Mouse (Mus musculus) granulocyte monocyte progenitor cell, adult 5-6 weeks (primary cell): ENCODE data around the gene Tmem143. TPM values are rescaled to one million over a fixed set of nuclear protein-coding genes. Genes with fewer than 3 reads are reported as not detected.
"Not testable (repeated sequence)": the region's sequence is repeated elsewhere in the genome, so short reads cannot be mapped to it uniquely, and the experiment has no call there.

Source experiments
- ATAC-seq: replicated peaks from 2 replicates; pipeline ENCODE4 v1.8.0; 2016; ENCODE audit warnings: mild to moderate bottlenecking, moderate TSS enrichment, inconsistent platforms; ENCODE audit not compliant: poor library complexity, severe bottlenecking
- total RNA-seq, 2 experiments: library from RNA; stranded (forward) in 1 of 2; stranded (reverse) in 1 of 2; fragments of 200-712, 200-1000 nt in 1 of 2; fragments of >200 nt in 1 of 2; fragmentation: Nextera tagmentation in 1 of 2; gene quantifications; 2 replicates each; pipeline ENCODE4 v1.2.3; 2014 to 2017

The Tmem143 gene
- total RNA-seq (2014; fragmentation: Nextera tagmentation) (14.5 and 21.2 TPM in 2 replicates), total RNA-seq (2017) (9.5 and 12.5 TPM in 2 replicates)

DNA sequence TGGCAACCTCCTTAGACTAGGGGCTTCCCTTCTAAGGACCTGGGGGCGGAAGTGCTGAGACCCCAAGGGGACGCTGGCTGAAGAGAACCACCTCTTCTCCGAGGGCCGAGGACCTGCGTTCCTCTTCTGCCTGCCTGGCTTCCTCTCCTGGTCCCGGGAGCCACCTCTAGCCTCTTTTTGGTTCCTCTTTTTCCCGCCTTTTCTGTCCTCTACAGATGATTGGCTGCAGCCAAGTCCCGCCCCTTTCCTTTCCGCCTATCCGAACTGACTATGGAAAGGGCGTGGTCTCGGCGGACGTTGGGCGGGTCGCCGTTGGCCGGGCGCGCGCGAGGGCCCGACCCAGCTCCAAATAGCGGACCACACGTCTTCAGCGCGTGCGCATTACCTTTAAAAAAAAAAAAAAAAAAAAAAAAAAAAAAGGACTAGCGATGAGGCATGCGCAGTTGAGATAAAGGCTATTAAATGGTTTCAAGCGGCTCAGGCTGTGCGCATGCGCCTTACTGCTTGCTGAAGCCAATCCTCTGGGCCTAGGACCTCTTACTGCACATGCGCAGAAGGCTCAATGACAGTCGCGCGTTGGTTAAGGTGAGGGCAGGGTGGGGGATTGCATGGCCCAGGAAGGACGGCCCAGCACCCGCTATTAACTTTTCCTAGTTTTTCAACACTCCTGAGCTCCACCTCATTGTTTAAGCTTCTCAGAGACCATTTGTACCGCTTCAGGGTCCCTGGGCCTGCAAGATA, at the start of gene Tmem143, which contains the start of gene Syngr4:
TSS of gene Tmem143 (plus strand) at position 425 of the 741 bp plus-strand sequence.
TSS of gene Syngr4 (minus strand) at position 198 of the 741 bp plus-strand sequence.
- ATAC-seq: peak; percentile 85

DNA sequence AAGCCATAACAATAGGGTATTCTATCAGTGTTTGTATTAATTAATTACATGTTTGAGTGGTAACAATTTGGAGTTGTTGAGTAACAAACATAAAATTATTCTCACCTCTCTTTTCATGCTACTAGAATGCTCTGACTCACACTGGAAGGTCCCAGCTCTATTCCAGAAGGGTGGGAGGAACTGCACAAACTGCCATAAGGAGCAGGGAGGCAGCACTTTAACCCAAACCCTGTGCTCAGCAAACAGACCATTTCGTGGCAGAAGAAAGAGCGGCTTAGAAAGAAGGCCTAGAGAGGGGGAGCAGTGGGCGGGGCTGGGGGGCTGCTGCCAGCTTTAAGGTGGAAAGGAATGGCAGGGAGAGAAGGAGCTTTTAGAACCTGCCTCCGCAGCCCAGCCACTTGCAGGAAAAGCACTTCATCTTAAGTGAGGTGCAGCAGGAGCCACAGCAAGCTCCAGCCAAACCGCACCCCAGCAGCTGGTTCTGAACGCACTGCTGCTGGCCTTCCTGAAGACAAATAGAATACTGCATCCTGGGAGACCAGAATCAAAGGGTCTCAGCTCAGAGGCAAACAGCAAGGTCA, 48.2 kb upstream of the Tmem143 start:
- no peak for ATAC-seq

DNA sequence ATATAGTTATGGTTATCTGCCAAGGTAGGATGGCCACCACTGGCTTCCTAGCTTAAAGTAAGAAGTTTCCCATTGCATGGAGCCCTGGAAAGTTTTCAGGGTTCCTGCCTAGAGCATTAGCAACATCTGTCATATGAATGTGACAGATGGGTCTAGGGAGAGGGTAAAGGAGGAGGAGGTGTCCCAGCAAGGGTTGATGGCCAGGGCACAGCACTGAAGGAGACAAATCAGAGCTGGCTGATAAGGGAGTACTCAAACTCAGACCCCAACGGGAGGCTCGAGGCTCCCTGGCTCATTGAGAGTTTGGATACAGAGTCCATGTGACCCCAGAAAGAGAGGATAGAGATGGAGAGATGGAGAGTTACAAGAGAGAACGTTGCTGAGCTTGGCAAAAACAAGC, 46.1 kb upstream of the Tmem143 start:
- ATAC-seq: no peak

DNA sequence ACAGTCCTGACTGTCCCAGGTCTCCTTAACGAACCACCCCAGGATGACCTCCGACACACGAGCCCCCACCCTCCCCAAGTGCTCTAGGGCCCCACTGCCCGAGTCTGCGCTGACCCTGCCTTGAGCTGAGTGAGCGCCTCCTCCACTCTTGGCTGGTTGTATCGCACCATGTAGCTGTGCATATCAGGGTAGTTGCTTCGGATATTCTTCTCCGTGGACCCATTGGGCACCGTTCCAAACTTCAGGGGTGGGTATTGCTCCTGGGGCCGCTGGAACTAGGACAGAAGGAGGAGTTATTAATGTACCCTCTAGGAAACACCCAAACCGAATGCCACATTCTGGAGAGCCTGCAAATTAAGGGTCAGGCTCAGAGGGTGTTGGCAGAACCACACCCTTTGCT, 43.7 kb upstream of the Tmem143 start:
- ATAC-seq: no peak

DNA sequence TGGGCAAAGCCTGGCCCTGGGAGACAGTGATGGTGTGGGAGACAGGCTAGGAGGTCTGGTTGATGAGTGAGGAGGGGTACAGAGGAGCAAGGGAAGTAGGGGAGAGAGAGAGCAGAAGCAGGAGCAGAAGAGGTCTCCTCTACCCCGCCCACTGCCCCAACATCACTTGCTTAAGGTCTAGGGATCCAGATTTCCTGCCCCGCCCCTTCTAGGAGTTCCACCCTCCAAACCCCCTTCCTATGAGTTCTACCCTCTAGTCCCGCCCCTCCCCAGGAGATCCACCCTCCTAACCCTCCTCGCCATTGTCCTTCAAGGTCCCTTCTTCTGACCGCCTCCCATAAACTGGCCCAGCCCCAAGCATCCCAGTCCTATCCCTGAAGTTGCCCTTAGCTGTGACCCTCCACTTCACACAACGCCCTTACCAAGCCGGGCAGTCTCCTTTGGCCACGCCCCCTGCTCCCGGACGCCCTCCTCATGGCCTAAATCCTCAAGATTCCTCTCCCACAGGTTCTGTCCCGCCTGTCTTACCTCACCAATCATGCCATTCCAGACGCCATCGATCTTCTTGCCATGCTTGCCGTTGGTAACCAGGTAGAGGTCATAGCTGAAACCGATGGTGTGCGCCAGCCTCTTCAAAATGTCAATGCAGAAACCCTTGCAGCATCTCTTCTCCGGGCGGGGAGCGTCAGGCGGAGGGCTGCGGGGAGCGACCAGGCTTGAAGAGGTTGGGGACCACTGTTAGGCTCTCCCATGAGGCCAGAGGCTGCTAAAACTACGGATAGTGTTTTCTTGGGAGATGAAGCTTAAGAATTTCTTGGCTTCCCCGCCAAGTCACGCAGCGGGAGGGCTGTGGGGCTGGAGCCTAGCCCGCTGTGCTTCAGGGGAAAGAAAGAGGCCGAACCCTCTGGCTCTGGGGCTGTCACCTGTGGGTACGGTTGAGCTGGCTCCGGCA, 39.5 kb upstream of the Tmem143 start:
- ATAC-seq: peak; percentile 51

DNA sequence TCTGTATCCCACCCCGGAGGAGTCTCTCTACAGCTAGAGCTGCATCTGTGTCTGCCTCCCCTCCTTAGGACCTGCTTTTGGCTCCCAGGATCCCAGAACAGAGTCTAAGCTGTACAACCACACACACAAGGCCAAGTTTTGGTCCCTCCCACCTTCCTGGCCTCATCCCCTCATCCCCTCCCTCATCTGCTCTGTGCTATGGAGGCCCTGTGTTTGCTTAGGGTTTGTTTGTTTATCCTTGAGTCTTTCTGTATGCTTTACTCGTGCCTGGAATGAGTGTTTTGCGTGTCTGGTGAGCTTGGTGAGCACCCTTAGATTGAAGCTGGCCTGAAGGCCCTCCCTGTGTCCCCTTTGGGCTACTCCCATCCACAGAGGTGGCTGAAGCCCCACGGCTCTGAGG, 37.7 kb upstream of the Tmem143 start:
- ATAC-seq: no peak

DNA sequence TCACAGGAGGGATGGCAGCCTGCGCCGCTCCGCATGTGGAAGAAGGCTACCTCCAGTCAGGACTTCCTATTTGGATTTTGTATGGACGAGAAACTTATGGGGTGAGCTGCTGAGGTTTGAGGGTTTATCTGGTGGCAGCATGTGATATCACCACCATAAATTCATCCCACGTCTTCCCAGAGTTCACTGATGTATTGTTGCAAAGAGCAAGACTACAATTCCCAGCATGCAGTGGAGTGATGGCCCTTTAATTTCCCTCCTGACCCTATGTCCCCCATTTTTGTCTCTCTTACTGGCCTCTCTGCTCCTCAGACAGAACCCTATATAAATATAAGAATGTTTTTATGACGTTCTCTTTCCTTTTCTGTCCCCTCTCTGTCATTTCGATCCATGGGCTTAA, 33.9 kb upstream of the Tmem143 start:
- ATAC-seq: no peak

DNA sequence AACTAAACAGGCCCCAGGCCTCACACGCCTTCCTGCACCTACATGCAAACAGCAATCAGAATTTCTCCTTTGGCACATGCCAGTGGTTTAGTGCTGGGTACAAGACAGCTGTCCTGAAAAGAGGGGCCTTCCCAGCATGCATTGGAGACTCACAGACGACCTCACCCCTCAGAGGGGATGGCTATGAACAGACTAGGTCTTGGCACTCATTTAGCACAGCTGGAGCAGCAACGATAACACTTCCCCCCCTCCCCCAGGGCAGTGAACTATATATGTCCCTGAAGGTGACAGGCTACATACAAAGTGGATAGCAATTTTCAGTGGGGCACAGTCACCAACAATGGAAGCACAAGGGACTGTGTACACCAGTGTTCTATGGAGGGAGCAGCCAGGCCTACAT, 32.3 kb upstream of the Tmem143 start:
- no peak for ATAC-seq

DNA sequence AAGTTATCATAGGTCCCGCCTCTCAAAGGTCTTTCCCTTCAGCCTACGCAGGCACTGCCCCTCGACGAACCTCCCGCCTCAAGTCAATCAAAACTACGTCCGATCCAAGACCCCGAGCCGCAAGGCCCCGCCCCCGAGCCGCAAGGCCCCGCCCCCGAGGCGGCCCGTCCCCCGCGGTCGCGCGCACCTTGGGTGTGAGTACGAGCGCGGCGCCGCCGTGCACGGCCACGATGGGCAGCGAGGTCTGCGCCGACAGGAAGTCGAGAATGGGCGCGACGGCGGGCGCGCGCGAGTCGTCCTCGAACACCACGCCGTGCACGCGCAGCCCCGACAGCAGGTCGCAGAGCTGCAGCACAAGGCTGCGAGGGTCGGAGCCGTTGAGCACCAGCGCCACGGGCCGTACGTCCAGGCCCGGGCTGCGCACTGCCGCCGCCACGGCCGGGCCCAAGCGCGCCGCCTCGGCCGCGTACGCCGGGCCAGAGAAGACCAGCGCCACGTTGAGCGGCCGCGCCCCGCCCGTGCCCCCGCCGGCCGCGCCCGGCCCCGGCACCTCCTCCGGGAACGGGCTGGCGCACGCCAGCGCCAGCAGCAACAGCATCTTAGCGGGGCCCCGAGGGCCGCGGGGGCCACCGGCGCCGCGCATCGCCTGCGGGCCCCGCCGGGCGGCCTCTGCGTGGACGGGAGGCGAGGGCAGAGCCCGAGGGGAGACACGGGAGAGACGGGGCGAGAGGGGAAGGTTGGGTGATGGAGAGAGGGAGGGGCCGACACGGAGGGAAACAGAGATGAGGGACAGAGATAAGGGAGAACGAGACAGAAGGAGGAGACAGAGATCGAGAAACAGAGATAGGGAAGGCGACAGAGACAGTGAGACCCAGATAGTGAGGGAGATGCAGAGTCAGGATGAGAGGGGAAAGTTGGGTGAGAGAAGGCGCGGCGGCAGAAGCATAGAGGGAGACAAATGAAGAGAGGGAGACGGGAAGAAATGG, 30.5 kb upstream of the Tmem143 start:
- ATAC-seq: peak; percentile 85

DNA sequence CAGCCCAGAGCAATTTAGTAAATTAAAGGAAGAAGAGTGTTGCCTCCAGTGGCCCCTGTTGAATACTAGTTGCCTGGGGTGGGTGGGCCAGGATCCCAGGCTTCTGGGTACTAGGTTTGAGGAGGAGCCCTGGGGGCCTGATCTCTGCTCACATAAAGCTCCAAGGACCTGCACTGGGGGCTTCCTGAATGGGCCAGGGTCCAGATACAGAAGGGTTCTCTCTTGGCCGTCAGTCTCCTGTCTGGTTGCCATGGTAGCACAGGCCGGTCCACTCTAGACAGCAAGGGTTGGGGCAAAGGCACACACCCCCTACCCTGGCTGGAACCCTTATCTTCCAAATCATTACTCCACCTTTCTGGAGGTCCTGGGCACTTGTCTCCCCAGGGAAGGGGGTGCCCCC, 28.9 kb upstream of the Tmem143 start:
- no peak for ATAC-seq

DNA sequence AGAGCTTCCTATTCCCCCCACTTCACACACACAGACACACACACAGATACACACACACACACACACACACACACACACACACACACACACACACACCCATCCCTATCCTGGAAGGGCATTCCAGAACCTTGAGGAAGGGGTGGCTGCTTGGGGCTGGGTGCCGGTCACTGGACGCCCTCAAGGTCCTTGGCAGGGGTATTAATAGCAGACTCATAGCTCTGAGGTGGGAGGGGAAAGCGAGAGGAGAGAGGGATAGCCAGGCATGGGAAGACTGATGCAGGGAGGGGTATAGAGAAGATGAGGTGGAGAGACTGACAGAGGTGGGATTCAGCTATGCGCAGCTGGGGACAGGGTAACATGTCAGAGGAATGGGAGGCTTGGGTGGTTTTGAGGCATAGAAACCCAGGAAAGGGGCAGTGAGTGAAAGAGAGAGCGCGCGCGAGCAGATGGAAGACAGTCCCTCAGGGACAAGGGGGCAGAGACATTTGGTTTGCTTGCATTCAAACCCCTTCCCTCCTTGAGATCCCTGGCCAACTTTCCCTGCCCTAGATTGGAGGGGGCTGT, 27.6 kb upstream of the Tmem143 start:
- ATAC-seq: no peak

DNA sequence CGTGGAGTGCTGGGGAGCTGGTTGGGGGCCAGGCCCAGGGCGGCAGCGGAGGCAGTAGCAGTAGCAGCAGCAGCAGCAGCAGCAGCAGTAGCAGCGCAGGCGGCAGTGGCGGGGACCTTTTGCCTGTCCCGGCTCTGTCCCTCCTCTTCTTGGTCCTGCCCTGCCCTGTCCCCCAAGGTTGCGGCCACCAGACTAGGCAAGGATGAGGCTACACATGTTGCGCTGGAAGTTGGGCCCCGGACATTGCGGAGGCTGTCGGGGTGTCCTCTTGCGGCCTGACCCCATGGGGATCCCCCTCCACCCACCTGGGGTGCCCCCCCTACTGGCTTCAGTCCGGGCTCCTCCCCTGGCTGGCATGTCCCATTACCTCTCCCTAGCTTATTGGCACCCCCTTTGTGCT, 27.0 kb upstream of the Tmem143 start:
- no peak for ATAC-seq

DNA sequence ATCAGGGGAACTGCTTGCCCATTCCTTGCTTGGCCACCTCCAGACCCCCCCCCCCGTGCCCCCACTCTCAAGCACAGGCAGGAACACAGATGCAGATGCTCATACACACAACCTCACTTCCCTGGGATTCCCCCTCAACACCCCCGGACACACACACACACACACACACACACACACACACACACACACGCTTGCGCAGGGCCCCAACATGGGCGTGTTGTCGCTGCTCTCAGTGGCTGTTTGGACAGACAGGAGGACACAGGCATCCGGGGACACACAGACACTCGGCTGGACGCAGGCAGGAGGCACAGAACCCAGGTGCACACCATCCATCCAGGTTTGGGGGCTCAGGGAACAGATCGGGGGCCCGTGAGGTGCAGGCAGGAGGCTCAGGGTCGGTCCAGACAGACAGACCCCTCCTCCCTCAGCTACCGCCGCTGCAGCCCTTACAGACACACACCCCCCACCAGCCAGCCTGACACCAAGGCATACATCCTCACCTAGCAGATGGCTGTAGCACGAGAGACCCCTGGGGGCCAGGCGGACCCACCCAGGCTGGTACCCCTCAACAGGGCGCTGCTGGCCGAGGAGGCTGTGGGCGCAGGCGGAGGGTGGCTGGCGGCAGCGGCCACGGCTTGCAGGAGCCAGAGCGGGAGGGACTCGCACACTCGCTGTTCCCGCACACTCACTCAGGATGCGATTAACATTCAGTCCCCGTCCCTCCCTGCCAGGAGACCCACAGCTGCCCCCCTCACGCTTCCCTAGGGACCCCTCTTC, 26.3 kb upstream of the Tmem143 start:
- no peak for ATAC-seq

DNA sequence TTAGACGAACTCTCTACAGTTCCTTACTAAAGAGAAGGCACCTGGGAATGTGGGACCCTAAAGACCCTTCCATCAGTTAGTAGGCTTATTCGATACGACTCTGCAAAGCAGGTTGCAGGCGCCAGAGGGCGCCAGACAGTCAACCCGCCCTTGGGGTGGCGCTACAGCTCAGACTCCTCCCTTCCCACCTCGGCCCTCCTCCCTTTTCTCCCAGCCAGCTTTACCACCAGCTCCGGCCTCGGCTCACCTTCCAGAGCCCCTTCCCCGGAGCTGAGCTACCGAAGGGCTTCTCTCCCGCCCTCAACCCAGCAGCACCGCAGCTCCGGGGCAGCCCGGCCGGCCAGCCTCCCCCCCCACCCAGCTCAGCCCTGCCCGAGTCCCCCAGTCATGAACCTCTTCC, 24.1 kb upstream of the Tmem143 start, which contains the start of gene Kdelr1:
TSS of gene Kdelr1 (plus strand) at position 149 of the 400 bp plus-strand sequence.
- ATAC-seq: peak; percentile 81

DNA sequence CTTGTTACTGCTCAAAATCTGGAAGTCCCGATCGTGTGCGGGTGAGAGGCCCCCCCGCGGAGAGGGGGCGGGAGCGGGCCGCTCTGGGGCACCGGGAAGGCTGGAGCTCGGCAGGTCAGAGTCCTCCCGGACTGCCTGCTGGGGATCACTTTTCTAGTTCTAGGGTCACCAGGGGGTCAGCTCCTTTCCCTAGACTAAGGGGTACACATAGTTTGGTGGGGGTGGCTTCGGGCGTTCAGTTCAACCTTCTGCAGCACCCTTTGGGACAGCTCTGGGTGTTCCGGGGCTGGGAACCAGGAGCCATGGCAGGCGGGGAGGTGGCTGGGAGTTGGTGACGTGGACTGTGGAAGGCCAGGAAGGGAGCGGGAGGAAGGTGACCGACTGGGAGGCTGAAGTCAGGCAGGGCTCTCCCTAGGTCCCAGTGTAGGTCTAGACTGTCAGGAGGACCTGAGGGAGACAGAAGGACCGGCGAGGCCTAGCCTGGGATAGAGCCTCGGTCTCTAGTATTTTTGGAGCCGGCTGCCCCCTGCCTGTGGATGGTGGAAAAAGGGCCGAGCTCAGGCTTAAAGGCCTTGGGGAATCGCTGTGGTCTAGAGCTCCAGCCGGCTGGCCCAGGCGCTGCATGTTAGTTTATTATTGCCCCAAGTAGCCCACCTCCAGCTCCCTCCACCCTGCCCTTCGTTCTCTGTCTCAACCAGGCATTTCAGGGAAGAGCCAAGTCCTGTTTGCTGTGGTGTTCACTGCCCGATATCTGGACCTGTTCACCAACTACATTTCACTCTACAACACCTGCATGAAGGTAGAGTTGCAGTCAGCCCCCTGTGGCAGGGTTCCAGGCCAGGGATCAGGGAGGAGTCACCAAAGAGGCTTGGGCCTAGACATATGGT, 23.4 kb upstream of the Tmem143 start:
- ATAC-seq: peak; percentile 45

DNA sequence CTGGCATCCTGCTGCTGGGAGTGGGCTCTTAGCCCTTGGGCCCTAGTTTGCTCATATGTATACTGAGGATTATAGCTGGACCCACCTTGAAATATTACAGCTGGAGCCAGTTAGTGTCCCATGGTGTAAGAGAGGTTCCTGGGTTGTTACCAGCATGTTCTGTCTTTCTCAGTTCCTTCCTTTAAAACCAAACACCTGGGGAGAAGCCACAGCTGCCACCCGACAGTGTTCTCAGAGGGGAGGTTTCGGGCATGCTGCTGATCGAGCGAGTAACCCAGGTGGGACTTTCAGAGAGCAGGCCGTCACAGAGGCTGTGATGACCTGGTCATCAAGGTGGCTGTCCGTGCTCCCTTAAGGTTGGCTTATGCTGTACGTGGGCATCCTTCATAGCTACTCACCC, 19.8 kb upstream of the Tmem143 start:
- no peak for ATAC-seq

DNA sequence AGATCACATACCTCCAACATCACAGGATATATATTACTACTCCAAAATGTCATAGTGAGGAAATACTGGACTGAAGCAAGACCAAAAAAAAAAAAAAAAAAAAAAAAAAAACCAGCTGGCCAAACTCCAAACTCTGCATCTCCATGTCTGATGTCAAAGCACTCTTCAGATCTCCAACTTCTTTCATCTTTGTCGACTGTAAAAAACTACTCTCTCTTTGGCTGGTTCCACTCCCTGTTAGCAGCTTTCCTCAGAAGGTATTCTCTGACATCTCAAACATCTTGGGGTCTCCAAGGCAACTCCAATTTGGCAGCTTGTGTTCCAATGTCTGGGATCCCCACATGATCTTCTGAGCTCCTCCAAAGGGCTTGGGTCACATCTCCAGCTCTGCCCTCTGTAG, 18.5 kb upstream of the Tmem143 start, which contains the start of gene Grin2d:
TSS of gene Grin2d (minus strand) at position 101 of the 400 bp plus-strand sequence.
- not testable (repeated sequence) for ATAC-seq
